Mouse (Mus musculus): Measurements from ENCODE around the gene Hephl1. TPM values are rescaled to one million over a fixed set of nuclear protein-coding genes. Genes with fewer than 3 reads are reported as not detected.

The Hephl1 gene
- not detected in 2 replicates for polyA plus RNA-seq (2012; rRNA removed)

GRCm38 (mm10) chr9:15112008-15112407 lies at the start of gene Hephl1:
Hephl1 (minus strand) TSS chr9:15112108.
- no peak within 1 kb of the TSS for H3K27ac ChIP-seq (ENCODE audit: insufficient read depth, low read length)
- no peaks in the 10 kb centered on the region for H3K27me3 ChIP-seq (ENCODE audit: control insufficient read depth, insufficient read depth, low read length)
- 83% methylated on average over 5 of the region's 5 CpGs for WGBS
- no peaks in the 10 kb centered on the region for H3K4me1 ChIP-seq (ENCODE audit: control insufficient read depth, insufficient read depth, insufficient read length)
- H3K4me3 ChIP-seq (ENCODE audit: extremely low read depth, insufficient read depth, insufficient read length) = no peak within 1 kb of the TSS
- no peaks in the 10 kb centered on the region for H3K36me3 ChIP-seq (ENCODE audit: control insufficient read depth, insufficient read depth, low read length)
- TF ChIP-seq POLR2A (IDR thresholded peaks at IDR 0.05; ENCODE audit: low read depth, low read length) = no peak
- TF ChIP-seq CTCF (IDR thresholded peaks at IDR 0.05; ENCODE audit: extremely low read depth, insufficient read depth, insufficient read length, insufficient replicate concordance) = no peak
- DNase-seq (ENCODE audit: low read depth in 1 of 2, low spot score in 2 of 2) = no peak

GRCm38 (mm10) chr9:15149246-15149926 lies 37.5 kb upstream of the Hephl1 start:
- TF ChIP-seq CTCF (IDR thresholded peaks at IDR 0.05; ENCODE audit: extremely low read depth, insufficient read depth, insufficient read length, insufficient replicate concordance) (no peak), POLR2A (IDR thresholded peaks at IDR 0.05; ENCODE audit: low read depth, low read length) (no peak)
- Histone ChIP-seq H3K4me1 (ENCODE audit: control insufficient read depth, insufficient read depth, insufficient read length) (no peaks in the 10 kb centered on the region), H3K27me3 (ENCODE audit: control insufficient read depth, insufficient read depth, low read length) (no peaks in the 10 kb centered on the region), H3K36me3 (ENCODE audit: control insufficient read depth, insufficient read depth, low read length) (no peaks in the 10 kb centered on the region), H3K4me3 (ENCODE audit: extremely low read depth, insufficient read depth, insufficient read length) (no peak overlapping the region), H3K27ac (ENCODE audit: insufficient read depth, low read length) (no peak overlapping the region)
- WGBS = 71% methylated on average over 6 of the region's 6 CpGs
- no peak for DNase-seq (ENCODE audit: low read depth in 1 of 2, low spot score in 2 of 2)

GRCm38 (mm10) chr9:15140546-15140945 lies 28.6 kb upstream of the Hephl1 start:
- no peak for DNase-seq (ENCODE audit: low read depth in 1 of 2, low spot score in 2 of 2)
- TF ChIP-seq POLR2A (IDR thresholded peaks at IDR 0.05; ENCODE audit: low read depth, low read length) (no peak), CTCF (IDR thresholded peaks at IDR 0.05; ENCODE audit: extremely low read depth, insufficient read depth, insufficient read length, insufficient replicate concordance) (no peak)
- 86% methylated on average over 1 of the region's 1 CpGs for WGBS
- Histone ChIP-seq H3K4me3 (ENCODE audit: extremely low read depth, insufficient read depth, insufficient read length) (no peak overlapping the region), H3K27ac (ENCODE audit: insufficient read depth, low read length) (no peak overlapping the region), H3K27me3 (ENCODE audit: control insufficient read depth, insufficient read depth, low read length) (no peaks in the 10 kb centered on the region), H3K36me3 (ENCODE audit: control insufficient read depth, insufficient read depth, low read length) (no peaks in the 10 kb centered on the region), H3K4me1 (ENCODE audit: control insufficient read depth, insufficient read depth, insufficient read length) (no peaks in the 10 kb centered on the region)

GRCm38 (mm10) chr9:15125897-15126296 lies 14.0 kb upstream of the Hephl1 start:
- 70% methylated on average over 2 of the region's 2 CpGs for WGBS
- DNase-seq (ENCODE audit: low read depth in 1 of 2, low spot score in 2 of 2) = no peak
- Histone ChIP-seq H3K4me3 (ENCODE audit: extremely low read depth, insufficient read depth, insufficient read length) (no peak overlapping the region), H3K27ac (ENCODE audit: insufficient read depth, low read length) (no peak overlapping the region), H3K4me1 (ENCODE audit: control insufficient read depth, insufficient read depth, insufficient read length) (no peaks in the 10 kb centered on the region), H3K36me3 (ENCODE audit: control insufficient read depth, insufficient read depth, low read length) (no peaks in the 10 kb centered on the region), H3K27me3 (ENCODE audit: control insufficient read depth, insufficient read depth, low read length) (no peaks in the 10 kb centered on the region)
- TF ChIP-seq POLR2A (IDR thresholded peaks at IDR 0.05; ENCODE audit: low read depth, low read length) (no peak), CTCF (IDR thresholded peaks at IDR 0.05; ENCODE audit: extremely low read depth, insufficient read depth, insufficient read length, insufficient replicate concordance) (no peak)

- no peaks in the 10 kb centered on the region for H3K27me3 ChIP-seq (ENCODE audit: control insufficient read depth, insufficient read depth, low read length)
- TF ChIP-seq CTCF (IDR thresholded peaks at IDR 0.05; ENCODE audit: extremely low read depth, insufficient read depth, insufficient read length, insufficient replicate concordance) = no peak
- TF ChIP-seq POLR2A (IDR thresholded peaks at IDR 0.05; ENCODE audit: low read depth, low read length) = no peak
- WGBS = 82% methylated on average over 3 of the region's 3 CpGs
- no peak overlapping the region for H3K27ac ChIP-seq (ENCODE audit: insufficient read depth, low read length)
- no peak overlapping the region for H3K4me3 ChIP-seq (ENCODE audit: extremely low read depth, insufficient read depth, insufficient read length)
- H3K4me1 ChIP-seq (ENCODE audit: control insufficient read depth, insufficient read depth, insufficient read length) = no peaks in the 10 kb centered on the region
- no peak for DNase-seq (ENCODE audit: low read depth in 1 of 2, low spot score in 2 of 2)
- no peaks in the 10 kb centered on the region for H3K36me3 ChIP-seq (ENCODE audit: control insufficient read depth, insufficient read depth, low read length)
Observed at GRCm38 (mm10) chr9:15122431-15122830, 10.5 kb upstream of the Hephl1 start.

GRCm38 (mm10) chr9:15120841-15121358 lies 9.0 kb upstream of the Hephl1 start:
- Histone ChIP-seq H3K36me3 (ENCODE audit: control insufficient read depth, insufficient read depth, low read length) (no peaks in the 10 kb centered on the region), H3K27me3 (ENCODE audit: control insufficient read depth, insufficient read depth, low read length) (no peaks in the 10 kb centered on the region), H3K27ac (ENCODE audit: insufficient read depth, low read length) (no peak overlapping the region), H3K4me3 (ENCODE audit: extremely low read depth, insufficient read depth, insufficient read length) (no peak overlapping the region), H3K4me1 (ENCODE audit: control insufficient read depth, insufficient read depth, insufficient read length) (no peaks in the 10 kb centered on the region)
- TF ChIP-seq POLR2A (IDR thresholded peaks at IDR 0.05; ENCODE audit: low read depth, low read length) = no peak
- no peak for TF ChIP-seq CTCF (IDR thresholded peaks at IDR 0.05; ENCODE audit: extremely low read depth, insufficient read depth, insufficient read length, insufficient replicate concordance)
- 46% methylated on average over 7 of the region's 7 CpGs for WGBS
- DNase-seq (ENCODE audit: low read depth in 1 of 2, low spot score in 2 of 2) = no peak

- no peaks in the 10 kb centered on the region for H3K27me3 ChIP-seq (ENCODE audit: control insufficient read depth, insufficient read depth, low read length)
- H3K36me3 ChIP-seq (ENCODE audit: control insufficient read depth, insufficient read depth, low read length) = no peaks in the 10 kb centered on the region
- H3K27ac ChIP-seq (ENCODE audit: insufficient read depth, low read length) = no peak overlapping the region
- H3K4me1 ChIP-seq (ENCODE audit: control insufficient read depth, insufficient read depth, insufficient read length) = no peaks in the 10 kb centered on the region
- DNase-seq (ENCODE audit: low read depth in 1 of 2, low spot score in 2 of 2) = no peak
- H3K4me3 ChIP-seq (ENCODE audit: extremely low read depth, insufficient read depth, insufficient read length) = no peak overlapping the region
- TF ChIP-seq POLR2A (IDR thresholded peaks at IDR 0.05; ENCODE audit: low read depth, low read length) (no peak), CTCF (IDR thresholded peaks at IDR 0.05; ENCODE audit: extremely low read depth, insufficient read depth, insufficient read length, insufficient replicate concordance) (no peak)
- 44% methylated on average over 5 of the region's 5 CpGs for WGBS
Observed at GRCm38 (mm10) chr9:15120209-15120608, 8.3 kb upstream of the Hephl1 start.
